Mouse (Mus musculus): Measurements from ENCODE around the gene Nova2. TPM values are rescaled to one million over a fixed set of nuclear protein-coding genes. Genes with fewer than 3 reads are reported as not detected.

Gene Nova2
- total and polyA plus RNA-seq, 3 experiments = 1.7 to 5.1 (median 4.3) TPM

GRCm38 (mm10) chr7:18949781-18950522 is 24.3 kb downstream of the Nova2 start:
- WGBS = 29% methylated on average over 12 of the region's 12 CpGs
- TF ChIP-seq EP300 (IDR thresholded peaks at IDR 0.05; ENCODE audit: insufficient read depth, low read depth, low read length) (no peak), POLR2A (IDR thresholded peaks at IDR 0.05; ENCODE audit: insufficient read depth, low read depth, low read length) (no peak), CTCF (IDR thresholded peaks at IDR 0.05) (no peak)
- DNase-seq = no peak
- no peak overlapping the region for H3K9ac ChIP-seq (ENCODE audit: low read depth, low read length)
- H3K4me1 ChIP-seq (ENCODE audit: control insufficient read depth, insufficient read depth, low read length) = peaks cover 9% of the 10 kb centered on the region
- H3K27me3 ChIP-seq (ENCODE audit: control insufficient read depth, insufficient read depth, low read length) = no peaks in the 10 kb centered on the region
- intact Hi-C loops (cut with DNase I) = no loop called here
- no peaks in the 10 kb centered on the region for H3K79me2 ChIP-seq (replicated peaks; ENCODE audit: control insufficient read depth, insufficient read depth, low read length)
- H3K4me3 ChIP-seq = no peak overlapping the region
- H3K27ac ChIP-seq = peak overlapping the region; percentile 90
- H3K36me3 ChIP-seq (ENCODE audit: control insufficient read depth, insufficient read depth, low read length) = peaks cover 3% of the 10 kb centered on the region

GRCm38 (mm10) chr7:18950523-18951315 is 25.0 kb downstream of the Nova2 start:
- Histone ChIP-seq H3K79me2 (replicated peaks; ENCODE audit: control insufficient read depth, insufficient read depth, low read length) (no peaks in the 10 kb centered on the region; the same call in 1 of the 2 replicates), H3K27ac (peak overlapping the region; percentile 52), H3K36me3 (ENCODE audit: control insufficient read depth, insufficient read depth, low read length) (peaks cover 3% of the 10 kb centered on the region), H3K9ac (ENCODE audit: low read depth, low read length) (no peak overlapping the region), H3K4me1 (ENCODE audit: control insufficient read depth, insufficient read depth, low read length) (peaks cover 9% of the 10 kb centered on the region), H3K27me3 (ENCODE audit: control insufficient read depth, insufficient read depth, low read length) (no peaks in the 10 kb centered on the region), H3K4me3 (no peak overlapping the region)
- intact Hi-C loops (cut with DNase I) = no loop called here
- DNase-seq = no peak
- TF ChIP-seq CTCF (IDR thresholded peaks at IDR 0.05) (no peak), EP300 (IDR thresholded peaks at IDR 0.05; ENCODE audit: insufficient read depth, low read depth, low read length) (no peak), POLR2A (IDR thresholded peaks at IDR 0.05; ENCODE audit: insufficient read depth, low read depth, low read length) (no peak)
- 31% methylated on average over 18 of the region's 18 CpGs for WGBS

- intact Hi-C loops (cut with DNase I) = no loop called here
- Histone ChIP-seq H3K36me3 (ENCODE audit: control insufficient read depth, insufficient read depth, low read length) (peaks cover 3% of the 10 kb centered on the region), H3K27ac (no peak overlapping the region), H3K9ac (ENCODE audit: low read depth, low read length) (no peak overlapping the region), H3K79me2 (replicated peaks; ENCODE audit: control insufficient read depth, insufficient read depth, low read length) (no peaks in the 10 kb centered on the region; the same call in 1 of the 2 replicates), H3K4me1 (ENCODE audit: control insufficient read depth, insufficient read depth, low read length) (peaks cover 9% of the 10 kb centered on the region), H3K27me3 (ENCODE audit: control insufficient read depth, insufficient read depth, low read length) (no peaks in the 10 kb centered on the region), H3K4me3 (no peak overlapping the region)
- peak in 1 of 2 experiments; percentile 69 for DNase-seq
- TF ChIP-seq EP300 (IDR thresholded peaks at IDR 0.05; ENCODE audit: insufficient read depth, low read depth, low read length) (no peak), POLR2A (IDR thresholded peaks at IDR 0.05; ENCODE audit: insufficient read depth, low read depth, low read length) (no peak), CTCF (IDR thresholded peaks at IDR 0.05) (no peak)
- 34% methylated on average over 15 of the region's 15 CpGs for WGBS
Measured at GRCm38 (mm10) chr7:18951397-18951796, 25.7 kb downstream of the Nova2 start.

GRCm38 (mm10) chr7:18957569-18958383 is 32.1 kb downstream of the Nova2 start:
- no peaks in the 10 kb centered on the region; the same call in 1 of the 2 replicates for H3K36me3 ChIP-seq (ENCODE audit: control insufficient read depth, insufficient read depth, low read length)
- H3K4me3 ChIP-seq = peak overlapping the region; percentile 55
- no peaks in the 10 kb centered on the region; the same call in 1 of the 2 replicates for H3K79me2 ChIP-seq (replicated peaks; ENCODE audit: control insufficient read depth, insufficient read depth, low read length)
- H3K27ac ChIP-seq = peak overlapping the region; percentile 71
- peaks cover under 1% of the 10 kb centered on the region for H3K27me3 ChIP-seq (ENCODE audit: control insufficient read depth, insufficient read depth, low read length)
- H3K4me1 ChIP-seq (ENCODE audit: control insufficient read depth, insufficient read depth, low read length) = peaks cover 6% of the 10 kb centered on the region
- TF ChIP-seq EP300 (IDR thresholded peaks at IDR 0.05; ENCODE audit: insufficient read depth, low read depth, low read length) = no peak
- 0 out of 2 replicates have a peak, but pooled peaks have one; percentile 13 for TF ChIP-seq POLR2A (IDR thresholded peaks at IDR 0.05; ENCODE audit: insufficient read depth, low read depth, low read length)
- peak; percentile 30 for TF ChIP-seq CTCF (IDR thresholded peaks at IDR 0.05)
- peak; percentile 81 to 84 for DNase-seq
- 2% methylated on average over 98 of the region's 107 CpGs for WGBS
- intact Hi-C loops (cut with DNase I) = loop anchor here (2.0 kb wide), 1 partner anchor 31 kb away; no protein-coding TSS in a partner anchor
- peak overlapping the region; percentile 95 for H3K9ac ChIP-seq (ENCODE audit: low read depth, low read length)

- intact Hi-C loops (cut with DNase I) = loop anchor here (2.0 kb wide), 1 partner anchor 32 kb away; no protein-coding TSS in a partner anchor
- H3K79me2 ChIP-seq (replicated peaks; ENCODE audit: control insufficient read depth, insufficient read depth, low read length) = no peaks in the 10 kb centered on the region; the same call in 1 of the 2 replicates
- H3K27ac ChIP-seq = peak overlapping the region; percentile 71
- H3K27me3 ChIP-seq (ENCODE audit: control insufficient read depth, insufficient read depth, low read length) = peaks cover 4% of the 10 kb centered on the region
- WGBS = 8% methylated on average over 20 of the region's 21 CpGs
- H3K9ac ChIP-seq (ENCODE audit: low read depth, low read length) = peak overlapping the region; percentile 79
- peaks cover 6% of the 10 kb centered on the region for H3K4me1 ChIP-seq (ENCODE audit: control insufficient read depth, insufficient read depth, low read length)
- H3K4me3 ChIP-seq = peak overlapping the region; percentile 55
- DNase-seq = no peak
- TF ChIP-seq CTCF (IDR thresholded peaks at IDR 0.05) (no peak), POLR2A (IDR thresholded peaks at IDR 0.05; ENCODE audit: insufficient read depth, low read depth, low read length) (no peak), EP300 (IDR thresholded peaks at IDR 0.05; ENCODE audit: insufficient read depth, low read depth, low read length) (no peak)
- H3K36me3 ChIP-seq (ENCODE audit: control insufficient read depth, insufficient read depth, low read length) = no peaks in the 10 kb centered on the region; the same call in 1 of the 2 replicates
Measured at GRCm38 (mm10) chr7:18958384-18958766, 32.7 kb downstream of the Nova2 start.

Data from heart, adult 2 months (tissue).